Mouse (Mus musculus) hindbrain, embryonic 13.5 days (tissue): Measurements from ENCODE around the gene Arhgap45. TPM values are rescaled to one million over a fixed set of nuclear protein-coding genes. Genes with fewer than 3 reads are reported as not detected.
A peak's percentile ranks its signal among the peaks of the same experiment; 100 is the strongest.
"Not testable (repeated sequence)": the region's sequence is repeated elsewhere in the genome, so short reads cannot be mapped to it uniquely, and the experiment has no call there.

Source experiments
- ATAC-seq: fragments of 200-750 bp; cut with Nextera tagmentation; 2 replicates; pipeline ENCODE4 v1.8.0; 2017; ENCODE audit warnings: moderate TSS enrichment; ENCODE audit not compliant: low FRiP score
- H3K27ac ChIP-seq: fragments of 300-500 bp; sonication (generic); 2 replicates; pipeline ENCODE4 v1.5.1; 2015; ENCODE audit warnings: inconsistent platforms, mild to moderate bottlenecking, moderate library complexity
- H3K27me3 ChIP-seq: fragments of 300-500 bp; sonication (generic); 2 replicates; pipeline ENCODE4 v1.6.1; 2015; ENCODE audit warnings: mild to moderate bottlenecking, inconsistent platforms
- H3K36me3 ChIP-seq: fragments of 300-500 bp; sonication (generic); 2 replicates; pipeline ENCODE4 v1.6.1; 2015; ENCODE audit warnings: mild to moderate bottlenecking, inconsistent platforms
- H3K4me1 ChIP-seq: fragments of 300-500 bp; sonication (generic); replicated peaks from 2 replicates; pipeline ENCODE4 v1.6.1; 2015; ENCODE audit warnings: inconsistent platforms
- H3K4me2 ChIP-seq: fragments of 300-500 bp; sonication (generic); 2 replicates; pipeline ENCODE4 v1.6.1; 2015; ENCODE audit warnings: inconsistent platforms, mild to moderate bottlenecking, moderate library complexity
- H3K4me3 ChIP-seq: fragments of 300-500 bp; sonication (generic); 2 replicates; pipeline ENCODE4 v1.5.1; 2015; ENCODE audit warnings: mild to moderate bottlenecking, inconsistent platforms
- H3K9ac ChIP-seq: fragments of 300-500 bp; sonication (generic); 2 replicates; pipeline ENCODE4 v1.6.1; 2015; ENCODE audit warnings: mild to moderate bottlenecking, inconsistent platforms
- H3K9me3 ChIP-seq: fragments of 300-500 bp; sonication (generic); 2 replicates; pipeline ENCODE4 v1.6.1; 2016; ENCODE audit warnings: inconsistent platforms
- WGBS: fragments of 180-500 bp; shearing (Covaris S2); methylation state at CpG from one replicate; pipeline ENCODE4 v1.1.7; 2015; 5-methylcytosine and 5-hydroxymethylcytosine counted together
- polyA plus RNA-seq: library from polyadenylated mRNA; unstranded; fragments of >200 nt; fragmentation: Nextera tagmentation; extraction: Ambion mirVana; gene quantifications from 2 replicates; pipeline ENCODE4 v1.2.1, GENCODE M21; 2015

The Arhgap45 gene
- polyA plus RNA-seq, 1 experiment from 2014 or later = 2.8 TPM

GRCm38 (mm10) chr10:80044087-80044486, 27.6 kb downstream of the Arhgap45 start:
- peaks cover 19% of the 10 kb centered on the region for H3K4me1 ChIP-seq
- H3K27me3 ChIP-seq = no peaks in the 10 kb centered on the region
- H3K36me3 ChIP-seq = no peaks in the 10 kb centered on the region
- no peak for ATAC-seq
- H3K9me3 ChIP-seq = no peaks in the 10 kb centered on the region
- H3K27ac ChIP-seq = peak overlapping the region; percentile 8
- no peak overlapping the region; the same call in 1 of the 2 replicates for H3K9ac ChIP-seq
- H3K4me3 ChIP-seq = no peak overlapping the region
- WGBS = 10% methylated on average over 4 of the region's 4 CpGs
- no peak overlapping the region for H3K4me2 ChIP-seq

- not testable (repeated sequence) for H3K27ac ChIP-seq, H3K27me3 ChIP-seq, H3K9me3 ChIP-seq, ATAC-seq, H3K4me2 ChIP-seq, H3K4me3 ChIP-seq, H3K9ac ChIP-seq, H3K36me3 ChIP-seq
- WGBS = 83% methylated on average over 3 of the region's 4 CpGs
- peaks cover 18% of the 10 kb centered on the region for H3K4me1 ChIP-seq
These were observed 28.9 kb downstream of the Arhgap45 start for GRCm38 (mm10) chr10:80045364-80045763.

GRCm38 (mm10) chr10:80045766-80046165, 29.3 kb downstream of the Arhgap45 start:
- Histone ChIP-seq H3K4me1 (peaks cover 18% of the 10 kb centered on the region), H3K4me3 (no peak overlapping the region), H3K27me3 (0 out of 2 replicates have a peak, but pooled peaks cover 5% of the 10 kb centered on the region), H3K9me3 (no peaks in the 10 kb centered on the region), H3K27ac (no peak overlapping the region), H3K4me2 (no peak overlapping the region), H3K9ac (no peak overlapping the region), H3K36me3 (no peaks in the 10 kb centered on the region)
- ATAC-seq = no peak
- WGBS = 76% methylated on average over 5 of the region's 5 CpGs

GRCm38 (mm10) chr10:80047041-80047565, 30.6 kb downstream of the Arhgap45 start, which contains the start of gene Gpx4:
TSS of gene Gpx4 (plus strand) at chr10:80047166.
- H3K9me3 ChIP-seq = no peaks in the 10 kb centered on the region
- H3K4me2 ChIP-seq = no peak within 1 kb of the TSS
- 0 out of 2 replicates have a peak, but pooled peaks cover 5% of the 10 kb centered on the region for H3K27me3 ChIP-seq
- H3K4me3 ChIP-seq = no peak within 1 kb of the TSS
- 47% methylated on average over 9 of the region's 9 CpGs for WGBS
- peaks cover 18% of the 10 kb centered on the region for H3K4me1 ChIP-seq
- no peak for ATAC-seq
- H3K9ac ChIP-seq = peak within 1 kb of the TSS; percentile 31
- no peaks in the 10 kb centered on the region for H3K36me3 ChIP-seq
- 0 out of 2 replicates have a peak within 1 kb of the TSS, but pooled peaks have one; percentile 60 for H3K27ac ChIP-seq

- no peak for ATAC-seq
These were observed 31.9 kb downstream of the Arhgap45 start for GRCm38 (mm10) chr10:80048396-80048795.

GRCm38 (mm10) chr10:80048834-80049233, 32.4 kb downstream of the Arhgap45 start:
- Histone ChIP-seq H3K27me3 (0 out of 2 replicates have a peak, but pooled peaks cover 5% of the 10 kb centered on the region), H3K4me1 (peaks cover 24% of the 10 kb centered on the region), H3K4me3 (no peak overlapping the region), H3K9me3 (no peaks in the 10 kb centered on the region), H3K4me2 (no peak overlapping the region), H3K9ac (no peak overlapping the region), H3K27ac (peak overlapping the region; percentile 60; the same call in 1 of the 2 replicates), H3K36me3 (no peaks in the 10 kb centered on the region)
- ATAC-seq = no peak
- 67% methylated on average over 3 of the region's 3 CpGs for WGBS

More at GRCm38 (mm10) chr10:80048396-80048795, 31.9 kb downstream of the Arhgap45 start:
- Histone ChIP-seq H3K9ac (no peak overlapping the region), H3K27ac (peak overlapping the region; percentile 60; the same call in 1 of the 2 replicates), H3K9me3 (no peaks in the 10 kb centered on the region), H3K27me3 (0 out of 2 replicates have a peak, but pooled peaks cover 5% of the 10 kb centered on the region), H3K4me2 (no peak overlapping the region), H3K4me3 (no peak overlapping the region), H3K4me1 (peaks cover 24% of the 10 kb centered on the region), H3K36me3 (no peaks in the 10 kb centered on the region)
- WGBS = 8% methylated on average over 5 of the region's 5 CpGs

GRCm38 (mm10) chr10:80050244-80050643, 33.8 kb downstream of the Arhgap45 start:
- no peaks in the 10 kb centered on the region for H3K9me3 ChIP-seq
- H3K9ac ChIP-seq = peak overlapping the region; percentile 46
- WGBS = 21% methylated on average over 6 of the region's 6 CpGs
- H3K27me3 ChIP-seq = 0 out of 2 replicates have a peak, but pooled peaks cover 5% of the 10 kb centered on the region
- no peak overlapping the region for H3K4me3 ChIP-seq
- ATAC-seq = no peak
- H3K4me2 ChIP-seq = no peak overlapping the region
- no peaks in the 10 kb centered on the region for H3K36me3 ChIP-seq
- no peak overlapping the region for H3K27ac ChIP-seq
- H3K4me1 ChIP-seq = peaks cover 35% of the 10 kb centered on the region

- Histone ChIP-seq H3K27ac (0 out of 2 replicates have a peak overlapping the region, but pooled peaks have one; percentile 5), H3K9ac (0 out of 2 replicates have a peak overlapping the region, but pooled peaks have one; percentile 46)
- WGBS = 16% methylated on average over 15 of the region's 15 CpGs
These were observed 34.6 kb downstream of the Arhgap45 start for GRCm38 (mm10) chr10:80050885-80051617.

GRCm38 (mm10) chr10:80051618-80052373, 35.3 kb downstream of the Arhgap45 start:
- peaks cover 46% of the 10 kb centered on the region for H3K4me1 ChIP-seq
- H3K4me3 ChIP-seq = no peak overlapping the region
- H3K27me3 ChIP-seq = 0 out of 2 replicates have a peak, but pooled peaks cover 5% of the 10 kb centered on the region
- no peak overlapping the region for H3K9ac ChIP-seq
- no peak for ATAC-seq
- no peak overlapping the region for H3K4me2 ChIP-seq
- H3K36me3 ChIP-seq = peaks cover 12% of the 10 kb centered on the region
- 32% methylated on average over 14 of the region's 14 CpGs for WGBS
- peak overlapping the region; percentile 40; the same call in 1 of the 2 replicates for H3K27ac ChIP-seq
- no peaks in the 10 kb centered on the region for H3K9me3 ChIP-seq

More at GRCm38 (mm10) chr10:80050885-80051617, 34.6 kb downstream of the Arhgap45 start:
- Histone ChIP-seq H3K4me2 (no peak overlapping the region), H3K9me3 (no peaks in the 10 kb centered on the region), H3K4me3 (no peak overlapping the region), H3K27me3 (0 out of 2 replicates have a peak, but pooled peaks cover 5% of the 10 kb centered on the region), H3K4me1 (peaks cover 42% of the 10 kb centered on the region), H3K36me3 (peaks cover 6% of the 10 kb centered on the region)
- ATAC-seq = no peak

- Histone ChIP-seq H3K4me2 (no peak overlapping the region; the same call in 1 of the 2 replicates), H3K36me3 (peaks cover 17% of the 10 kb centered on the region), H3K9ac (no peak overlapping the region), H3K9me3 (no peaks in the 10 kb centered on the region), H3K4me1 (peaks cover 42% of the 10 kb centered on the region), H3K27ac (peak overlapping the region; percentile 40; the same call in 1 of the 2 replicates), H3K27me3 (0 out of 2 replicates have a peak, but pooled peaks cover 5% of the 10 kb centered on the region), H3K4me3 (no peak overlapping the region)
- no peak for ATAC-seq
- 84% methylated on average over 5 of the region's 5 CpGs for WGBS
These were observed 35.9 kb downstream of the Arhgap45 start for GRCm38 (mm10) chr10:80052374-80052764.

GRCm38 (mm10) chr10:80053259-80053780, 36.9 kb downstream of the Arhgap45 start:
- Histone ChIP-seq H3K27ac (peak overlapping the region; percentile 98), H3K9me3 (no peaks in the 10 kb centered on the region), H3K9ac (peak overlapping the region; percentile 97), H3K36me3 (peaks cover 27% of the 10 kb centered on the region), H3K4me1 (peaks cover 33% of the 10 kb centered on the region), H3K27me3 (0 out of 2 replicates have a peak, but pooled peaks cover 5% of the 10 kb centered on the region), H3K4me2 (peak overlapping the region; percentile 80), H3K4me3 (peak overlapping the region; percentile 87)
- WGBS = under 1% methylated on average over 47 of the region's 47 CpGs
- ATAC-seq = peak; percentile 97
